Mouse (Mus musculus) stomach, postnatal 0 days (tissue): ENCODE data around the gene Cdyl.

Experiments used
- CTCF ChIP-seq: IDR thresholded peaks from 2 replicates; pipeline ENCODE4 v1.5.1; 2016; ENCODE audit warnings: antibody characterized with exemption, low read depth, mild to moderate bottlenecking, moderate library complexity
- EP300 ChIP-seq: optimal IDR thresholded peaks from 2 replicates; pipeline ENCODE3; 2016; ENCODE audit warnings: antibody characterized with exemption

DNA sequence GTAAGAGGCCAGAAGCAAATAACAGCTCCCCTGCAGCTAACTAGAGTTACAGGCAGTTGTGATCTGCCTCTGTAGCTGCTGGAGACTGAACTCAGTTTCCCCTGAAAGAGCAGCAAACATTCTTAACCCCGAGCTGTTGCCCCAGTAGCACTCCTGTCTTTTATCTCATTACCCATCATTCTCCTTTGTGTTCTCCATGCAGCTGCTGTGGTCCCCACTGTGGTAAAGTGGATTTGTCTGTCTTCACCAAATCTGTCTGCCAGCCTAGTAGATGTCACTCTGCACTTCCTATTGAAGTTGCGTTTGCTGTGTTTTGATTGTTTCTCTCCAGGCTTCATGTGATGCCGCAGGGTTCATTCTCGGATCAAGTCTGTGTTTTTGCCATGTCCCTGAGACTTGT lies 130.8 kb downstream of the Cdyl start:
- TF ChIP-seq CTCF (no peak), EP300 (no peak)
